Mouse (Mus musculus) spleen, adult 2 months (tissue): ENCODE data around the gene Bbs9.

Experiments
- CTCF ChIP-seq: fragments of 200-500 bp; IDR thresholded peaks from 2 replicates; pipeline ENCODE4 v1.5.1; 2011; ENCODE audit warnings: mild to moderate bottlenecking, inconsistent platforms; ENCODE audit not compliant: insufficient read depth, insufficient read length, insufficient replicate concordance; ENCODE audit errors: extremely low read depth
- POLR2A ChIP-seq: fragments of 200-500 bp; IDR thresholded peaks from 2 replicates; pipeline ENCODE4 v1.6.1; 2011; ENCODE audit warnings: low read depth, low read length, inconsistent platforms

- no peak for TF ChIP-seq CTCF
- TF ChIP-seq POLR2A, result no peak
These were observed 262.4 kb downstream of the Bbs9 start for GRCm38 (mm10) chr9:22737893-22738292.
